Mouse (Mus musculus) limb, embryonic 11.5 days (tissue): ENCODE measurements around the gene Golga4. TPM values are rescaled to one million over a fixed set of nuclear protein-coding genes. Genes with fewer than 3 reads are reported as not detected.

ENCODE experiments used
- ATAC-seq: fragments of 200-750 bp; cut with Nextera tagmentation; 2 replicates; pipeline ENCODE4 v1.8.0; 2017; ENCODE audit warnings: low read depth; ENCODE audit not compliant: insufficient number of reproducible peaks, low FRiP score, low TSS enrichment
- DNase-seq: peaks from one replicate; pipeline ENCODE4 v3.0.0-alpha.2; 2015; ENCODE audit warnings: low spot score
- H3K27ac ChIP-seq: fragments of 300-500 bp; sonication (generic); replicated peaks from 2 replicates; pipeline ENCODE4 v1.5.1; 2014; ENCODE audit warnings: low read depth, mild to moderate bottlenecking, low read length
- H3K27me3 ChIP-seq: fragments of 300-500 bp; sonication (generic); 2 replicates; pipeline ENCODE4 v1.6.1; 2014; ENCODE audit warnings: mild to moderate bottlenecking, low read length, mixed read lengths; ENCODE audit not compliant: control insufficient read depth, insufficient read depth
- H3K36me3 ChIP-seq: fragments of 300-500 bp; sonication (generic); 2 replicates; pipeline ENCODE4 v1.6.1; 2014; ENCODE audit warnings: mild to moderate bottlenecking, low read length, moderate library complexity, mixed read lengths; ENCODE audit not compliant: control insufficient read depth, insufficient read depth
- H3K4me1 ChIP-seq: fragments of 300-500 bp; sonication (generic); 2 replicates; pipeline ENCODE4 v1.6.1; 2014; ENCODE audit warnings: low read length, mixed read lengths; ENCODE audit not compliant: control insufficient read depth, insufficient read depth
- H3K4me2 ChIP-seq: fragments of 300-500 bp; sonication (generic); 2 replicates; pipeline ENCODE4 v1.6.1; 2014; ENCODE audit warnings: low read depth, mild to moderate bottlenecking, moderate library complexity; ENCODE audit not compliant: severe bottlenecking
- H3K4me3 ChIP-seq: fragments of 300-500 bp; sonication (generic); 2 replicates; pipeline ENCODE4 v1.5.1; 2014; ENCODE audit warnings: low read depth, low read length
- H3K9ac ChIP-seq: fragments of 300-500 bp; sonication (generic); 2 replicates; pipeline ENCODE4 v1.6.1; 2014; ENCODE audit warnings: mild to moderate bottlenecking, low read length
- H3K9me3 ChIP-seq: fragments of 300-500 bp; sonication (generic); 2 replicates; pipeline ENCODE4 v1.6.1; 2016; ENCODE audit warnings: low read length; ENCODE audit not compliant: control insufficient read depth
- WGBS: fragments of 180-500 bp; shearing (Covaris S2); extraction: QIAGEN DNeasy Blood & Tissue Kit; methylation state at CpG from one replicate; pipeline ENCODE4 v1.1.7; 2014; 5-methylcytosine and 5-hydroxymethylcytosine counted together
- polyA plus RNA-seq: library from polyadenylated mRNA; unstranded; fragments of >200 nt; fragmentation: Nextera tagmentation; extraction: Ambion mirVana; gene quantifications from 2 replicates; pipeline ENCODE4 v1.2.1, GENCODE M21; 2014

The Golga4 gene
- polyA plus RNA-seq, 1 experiment from 2014 or later, result 49.5 TPM

DNA sequence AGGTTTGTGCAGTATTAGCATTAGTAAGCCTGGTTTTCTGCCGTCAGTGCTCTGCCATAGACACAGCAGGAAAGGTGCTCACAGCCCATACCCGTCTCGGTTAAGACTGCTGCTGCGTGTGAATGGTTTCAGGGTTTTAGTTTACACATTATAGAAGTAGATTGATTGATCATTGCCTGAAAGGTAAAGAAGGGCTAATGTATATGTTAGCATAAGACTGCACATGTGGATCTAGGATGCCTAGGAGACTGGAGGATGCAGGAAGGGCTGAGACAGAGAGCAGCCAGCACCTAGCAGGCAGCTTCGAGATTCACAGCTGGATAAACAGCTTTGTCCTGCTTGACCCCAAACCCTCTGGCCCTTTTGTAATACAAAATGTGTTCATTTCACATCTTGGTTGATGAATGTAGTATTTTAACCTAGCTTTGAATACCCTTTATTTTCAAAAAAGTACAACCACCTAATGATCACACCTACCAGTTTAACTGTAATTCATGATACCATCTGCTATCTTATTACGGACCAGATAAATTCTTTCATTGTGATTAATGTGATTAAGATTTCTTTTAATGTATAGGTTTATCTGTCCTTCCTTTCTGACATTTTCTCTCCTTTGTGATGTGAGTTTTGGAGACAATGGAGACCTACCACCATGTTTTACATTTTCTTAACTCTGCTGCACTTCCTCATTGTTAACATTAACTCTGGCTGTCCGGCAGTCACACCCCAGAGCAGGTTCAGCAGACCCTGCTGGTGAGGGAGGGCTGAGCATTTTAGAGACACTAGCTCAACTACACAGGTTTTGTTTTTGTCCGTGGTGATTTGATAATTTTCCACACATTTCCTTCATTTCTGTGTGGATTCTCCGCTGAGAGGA is 31.6 kb downstream of the Golga4 start:
- Histone ChIP-seq H3K9ac (no peak overlapping the region), H3K36me3 (peaks cover 17% of the 10 kb centered on the region), H3K9me3 (no peaks in the 10 kb centered on the region), H3K27me3 (no peaks in the 10 kb centered on the region), H3K4me2 (no peak overlapping the region), H3K27ac (no peak overlapping the region), H3K4me3 (no peak overlapping the region), H3K4me1 (no peaks in the 10 kb centered on the region)
- 90% methylated on average over 9 of the region's 9 CpGs for WGBS
- DNase-seq (no peak), ATAC-seq (no peak)

DNA sequence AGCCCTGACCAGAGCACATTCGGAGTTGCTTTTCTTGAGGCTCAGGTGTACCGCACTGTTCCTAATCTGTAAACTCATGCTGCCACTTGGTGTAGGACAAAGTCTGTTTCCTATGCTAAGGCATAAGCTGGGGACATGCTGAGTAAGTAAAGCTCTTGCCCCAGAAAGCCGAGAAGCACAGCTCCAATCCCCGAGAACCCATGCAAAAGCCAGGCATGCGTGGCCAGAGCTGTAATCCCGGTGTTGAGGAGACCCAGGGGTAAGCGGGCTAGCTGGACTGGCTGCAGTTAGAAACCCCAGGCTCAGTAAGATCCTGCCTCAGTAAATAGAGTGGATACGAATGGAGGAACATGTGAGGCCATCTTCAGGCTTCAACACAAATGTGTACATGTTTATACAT is 35.8 kb downstream of the Golga4 start:
- Histone ChIP-seq H3K9me3 (no peaks in the 10 kb centered on the region), H3K36me3 (peaks cover 6% of the 10 kb centered on the region), H3K4me2 (no peak overlapping the region), H3K4me3 (no peak overlapping the region), H3K27ac (no peak overlapping the region), H3K27me3 (no peaks in the 10 kb centered on the region), H3K9ac (no peak overlapping the region), H3K4me1 (no peaks in the 10 kb centered on the region)
- ATAC-seq, result no peak
- DNase-seq, result no peak
- 95% methylated on average over 8 of the region's 8 CpGs for WGBS

DNA sequence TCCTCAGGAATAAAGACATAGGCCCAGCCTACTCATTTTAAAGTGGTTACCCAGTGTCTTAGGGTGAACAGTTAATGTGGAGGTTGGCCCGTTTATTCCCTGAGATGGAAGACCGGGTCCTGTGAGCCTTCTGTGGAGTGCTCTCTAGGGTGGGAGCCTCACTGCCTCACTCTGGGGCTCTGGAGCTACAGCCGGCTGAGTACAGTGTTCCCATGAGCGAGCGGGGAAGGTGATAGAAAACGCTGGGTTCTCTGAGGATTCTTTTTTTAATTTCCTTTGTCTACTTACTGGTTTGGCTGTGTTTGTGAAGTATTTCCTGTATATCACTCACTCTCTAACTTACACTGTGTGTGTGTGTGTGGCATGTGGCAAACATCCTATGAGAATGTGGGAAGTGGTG is 39.1 kb downstream of the Golga4 start:
- ATAC-seq (no peak), DNase-seq (no peak)
- H3K9me3 ChIP-seq, result no peaks in the 10 kb centered on the region
- no peaks in the 10 kb centered on the region for H3K27me3 ChIP-seq
- no peaks in the 10 kb centered on the region for H3K4me1 ChIP-seq
- H3K4me2 ChIP-seq, result no peak overlapping the region
- H3K4me3 ChIP-seq, result no peak overlapping the region
- no peak overlapping the region for H3K27ac ChIP-seq
- 85% methylated on average over 6 of the region's 6 CpGs for WGBS
- H3K36me3 ChIP-seq, result peaks cover 7% of the 10 kb centered on the region; the same call in 1 of the 2 replicates
- H3K9ac ChIP-seq, result no peak overlapping the region

DNA sequence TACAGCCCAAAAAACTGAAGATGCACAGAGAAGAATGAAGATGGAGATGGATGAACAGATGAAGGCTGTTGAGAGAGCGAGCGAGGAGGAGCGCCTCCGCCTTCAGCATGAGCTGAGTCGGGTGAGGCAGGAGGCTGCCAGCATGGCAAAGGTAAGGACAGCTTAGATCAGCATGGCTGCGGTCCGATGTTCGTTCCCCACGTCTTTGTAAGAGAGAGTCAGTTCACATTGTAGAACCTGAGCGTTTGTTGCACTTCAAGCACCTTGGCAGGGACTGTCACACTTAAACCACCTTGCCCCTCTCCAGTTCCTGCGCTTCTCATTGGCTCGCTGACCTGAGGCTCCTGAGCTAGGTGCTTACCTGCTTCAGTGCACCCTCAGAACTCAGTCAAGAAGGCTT is 42.6 kb downstream of the Golga4 start:
- no peak for ATAC-seq
- no peak overlapping the region for H3K27ac ChIP-seq
- peaks cover 11% of the 10 kb centered on the region; the same call in 1 of the 2 replicates for H3K36me3 ChIP-seq
- no peak for DNase-seq
- H3K4me3 ChIP-seq, result no peak overlapping the region
- 98% methylated on average over 12 of the region's 12 CpGs for WGBS
- H3K9me3 ChIP-seq, result no peaks in the 10 kb centered on the region
- H3K9ac ChIP-seq, result no peak overlapping the region
- no peak overlapping the region for H3K4me2 ChIP-seq
- H3K27me3 ChIP-seq, result no peaks in the 10 kb centered on the region
- no peaks in the 10 kb centered on the region for H3K4me1 ChIP-seq

DNA sequence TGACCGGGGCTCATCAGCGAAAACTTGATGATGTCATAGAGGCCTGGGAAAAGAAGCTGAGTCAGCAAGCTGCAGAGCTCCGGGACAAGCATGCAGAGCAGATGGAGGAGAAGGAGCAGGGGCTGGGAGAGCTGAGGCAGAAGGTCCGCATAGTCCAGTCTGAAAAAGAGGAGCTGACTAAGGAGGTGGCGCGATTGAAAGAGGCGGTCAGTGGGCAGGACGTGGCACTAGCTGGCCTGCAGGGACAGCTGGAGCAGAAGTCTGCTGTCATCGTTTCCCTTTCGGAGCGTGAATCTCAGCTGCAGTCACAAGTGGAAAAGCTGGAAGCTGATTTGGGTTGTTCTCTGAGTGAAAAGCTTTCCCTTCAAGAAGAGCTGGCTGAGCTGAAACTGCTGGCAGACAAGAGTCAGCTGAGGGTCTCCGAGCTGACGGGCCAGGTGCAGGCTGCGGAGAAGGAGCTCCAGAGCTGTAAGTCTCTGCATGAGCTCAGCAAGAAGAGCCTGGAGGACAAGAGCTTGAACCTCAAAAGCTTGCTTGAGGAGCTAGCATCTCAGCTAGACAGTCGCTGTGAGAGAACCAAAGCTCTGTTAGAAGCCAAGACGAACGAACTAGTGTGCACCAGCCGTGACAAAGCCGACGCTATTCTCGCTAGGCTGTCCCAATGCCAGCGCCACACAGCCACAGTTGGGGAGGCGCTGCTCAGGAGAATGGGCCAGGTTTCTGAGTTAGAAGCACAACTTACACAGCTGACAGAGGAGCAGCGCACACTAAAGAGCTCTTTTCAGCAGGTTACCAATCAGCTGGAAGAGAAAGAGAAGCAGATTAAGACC is 51.1 kb downstream of the Golga4 start:
- H3K27ac ChIP-seq, result no peak overlapping the region
- H3K4me1 ChIP-seq, result no peaks in the 10 kb centered on the region
- H3K4me3 ChIP-seq, result no peak overlapping the region
- WGBS, result 94% methylated on average over 24 of the region's 24 CpGs
- no peak overlapping the region for H3K9ac ChIP-seq
- no peaks in the 10 kb centered on the region for H3K27me3 ChIP-seq
- no peak for DNase-seq
- no peak overlapping the region for H3K4me2 ChIP-seq
- no peaks in the 10 kb centered on the region for H3K9me3 ChIP-seq
- ATAC-seq, result no peak
- peaks cover 29% of the 10 kb centered on the region for H3K36me3 ChIP-seq

DNA sequence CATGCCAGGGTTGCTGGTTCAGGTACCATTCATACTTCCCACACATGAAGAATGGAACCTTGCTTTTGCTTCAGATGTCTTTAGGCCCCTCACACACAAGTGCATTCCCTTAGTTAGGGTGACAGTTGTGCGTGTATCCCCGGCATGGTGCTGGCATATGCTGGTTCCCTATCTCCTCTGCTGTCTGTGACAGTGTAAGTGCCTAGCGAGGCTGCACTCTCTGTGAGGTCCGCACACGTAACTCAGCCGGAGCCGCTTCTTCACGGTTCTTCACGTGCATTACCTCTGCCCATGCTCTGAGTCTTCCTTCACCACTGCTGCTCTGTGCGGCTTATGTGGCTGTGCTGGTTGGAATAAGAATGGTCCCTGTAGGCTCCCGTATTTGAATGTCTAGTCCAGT is 57.3 kb downstream of the Golga4 start:
- no peak overlapping the region for H3K4me3 ChIP-seq
- no peaks in the 10 kb centered on the region for H3K27me3 ChIP-seq
- no peak overlapping the region for H3K27ac ChIP-seq
- ATAC-seq, result no peak
- no peaks in the 10 kb centered on the region for H3K9me3 ChIP-seq
- H3K4me1 ChIP-seq, result no peaks in the 10 kb centered on the region
- H3K9ac ChIP-seq, result no peak overlapping the region
- no peak for DNase-seq
- 97% methylated on average over 11 of the region's 11 CpGs for WGBS
- H3K4me2 ChIP-seq, result no peak overlapping the region
- peaks cover 25% of the 10 kb centered on the region for H3K36me3 ChIP-seq

DNA sequence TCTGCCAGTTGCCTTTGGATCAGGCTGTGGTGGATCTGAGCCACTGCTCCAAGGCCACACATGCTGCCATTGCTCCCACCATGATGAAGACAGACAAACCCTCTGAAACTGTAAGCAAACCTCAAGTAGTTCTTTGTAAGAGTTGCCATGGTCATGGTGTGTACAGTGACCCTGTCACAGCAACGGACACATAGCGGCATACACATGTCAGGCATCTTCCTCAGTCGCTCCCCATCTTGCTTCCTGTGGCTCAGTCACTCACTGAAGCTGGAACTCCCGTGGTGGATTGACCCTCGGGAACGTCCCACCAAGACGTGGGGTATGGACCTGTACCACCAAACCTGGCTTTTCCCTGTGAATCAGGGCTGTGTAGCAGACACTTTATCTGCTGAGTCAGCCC is 57.8 kb downstream of the Golga4 start:
- 93% methylated on average over 7 of the region's 7 CpGs for WGBS

DNA sequence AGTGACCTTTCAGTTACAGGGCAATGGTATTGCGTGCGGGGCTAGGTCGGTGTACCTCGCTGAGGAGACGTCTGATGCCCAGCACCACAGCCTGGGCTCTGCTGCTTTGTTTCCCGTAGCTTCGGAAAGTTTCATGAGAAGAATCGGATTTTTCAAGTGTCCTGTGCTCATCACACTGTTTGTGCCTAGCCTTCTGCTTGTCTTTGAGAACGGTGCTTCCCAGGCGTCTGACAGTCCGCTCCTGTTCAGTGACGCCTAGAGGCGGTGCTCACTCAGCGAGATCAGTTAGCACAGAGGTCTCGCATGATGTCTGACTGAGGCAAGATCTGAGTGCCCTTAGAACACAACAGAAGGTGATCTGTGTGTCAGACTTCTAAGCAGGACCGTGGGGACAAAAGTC is 58.6 kb downstream of the Golga4 start:
- no peak overlapping the region for H3K27ac ChIP-seq
- no peaks in the 10 kb centered on the region for H3K27me3 ChIP-seq
- H3K4me3 ChIP-seq, result no peak overlapping the region
- H3K4me2 ChIP-seq, result no peak overlapping the region
- H3K4me1 ChIP-seq, result no peaks in the 10 kb centered on the region
- ATAC-seq, result no peak
- DNase-seq, result no peak
- WGBS, result 92% methylated on average over 16 of the region's 16 CpGs
- H3K9me3 ChIP-seq, result no peaks in the 10 kb centered on the region
- H3K9ac ChIP-seq, result no peak overlapping the region
- peaks cover 19% of the 10 kb centered on the region for H3K36me3 ChIP-seq

More for the DNA sequence above, 57.8 kb downstream of the Golga4 start:
- no peak for DNase-seq
- no peak overlapping the region for H3K27ac ChIP-seq
- H3K27me3 ChIP-seq, result no peaks in the 10 kb centered on the region
- no peak overlapping the region for H3K9ac ChIP-seq
- no peak overlapping the region for H3K4me2 ChIP-seq
- H3K4me1 ChIP-seq, result no peaks in the 10 kb centered on the region
- no peak overlapping the region for H3K4me3 ChIP-seq
- ATAC-seq, result no peak
- peaks cover 22% of the 10 kb centered on the region for H3K36me3 ChIP-seq
- H3K9me3 ChIP-seq, result no peaks in the 10 kb centered on the region
